Mouse (Mus musculus) gastrocnemius, postnatal 25 days (tissue): ENCODE data around the gene Blvrb. TPM values are rescaled to one million over a fixed set of nuclear protein-coding genes. Genes with fewer than 3 reads are reported as not detected.
A peak's percentile ranks its signal among the peaks of the same experiment; 100 is the strongest.
"Not testable (repeated sequence)": the region's sequence is repeated elsewhere in the genome, so short reads cannot be mapped to it uniquely, and the experiment has no call there.

Source experiments
- DNase-seq: peaks from one replicate; pipeline ENCODE4 v3.0.0; 2022
- total RNA-seq, 2 experiments: library from RNA; stranded (reverse); gene quantifications; 1 replicate in 1 of 2; 2 replicates in 1 of 2; pipeline ENCODE4 v1.2.3; 2021

The Blvrb gene
- total RNA-seq, 2 experiments from 2014 or later: 11.0 to 17.2 TPM

- DNase-seq: no peak
Measured at GRCm38 (mm10) chr7:27480927-27481626, 33.3 kb downstream of the Blvrb start.

GRCm38 (mm10) chr7:27481627-27481969 lies 33.8 kb downstream of the Blvrb start:
- DNase-seq: peak; percentile 97

GRCm38 (mm10) chr7:27483860-27484259 lies 36.1 kb downstream of the Blvrb start:
- no peak for DNase-seq

GRCm38 (mm10) chr7:27486102-27486769 lies 38.5 kb downstream of the Blvrb start:
- DNase-seq: no peak

GRCm38 (mm10) chr7:27486770-27487697 lies 39.3 kb downstream of the Blvrb start, which contains the start of gene Sertad1:
TSS of gene Sertad1 (plus strand) at chr7:27486910.
- peak; percentile 100 for DNase-seq

GRCm38 (mm10) chr7:27487740-27488268 lies 40.0 kb downstream of the Blvrb start:
- peak; percentile 56 for DNase-seq

- no peak for DNase-seq
Measured at GRCm38 (mm10) chr7:27489270-27489869, 41.6 kb downstream of the Blvrb start.

GRCm38 (mm10) chr7:27490227-27490542 lies 42.4 kb downstream of the Blvrb start:
- DNase-seq: no peak

GRCm38 (mm10) chr7:27490543-27491329 lies 43.0 kb downstream of the Blvrb start:
- peak; percentile 96 for DNase-seq

- no peak for DNase-seq
Measured at GRCm38 (mm10) chr7:27491856-27492255, 44.1 kb downstream of the Blvrb start.

GRCm38 (mm10) chr7:27493022-27493421 lies 45.2 kb downstream of the Blvrb start:
- DNase-seq: no peak

- no peak for DNase-seq
Measured at GRCm38 (mm10) chr7:27493450-27493849, 45.7 kb downstream of the Blvrb start.

GRCm38 (mm10) chr7:27494659-27495367 lies 47.0 kb downstream of the Blvrb start:
- DNase-seq: not testable (repeated sequence)

- no peak for DNase-seq
Measured at GRCm38 (mm10) chr7:27499036-27499435, 51.3 kb downstream of the Blvrb start, which contains the start of gene Prx. TSS of gene Prx (plus strand) at chr7:27499324.

- DNase-seq: peak; percentile 84
Measured at GRCm38 (mm10) chr7:27501620-27502019, 53.8 kb downstream of the Blvrb start.

- DNase-seq: no peak
Measured at GRCm38 (mm10) chr7:27506765-27507370, 59.1 kb downstream of the Blvrb start.

GRCm38 (mm10) chr7:27507711-27508647 lies 60.2 kb downstream of the Blvrb start:
- peak; percentile 96 for DNase-seq

GRCm38 (mm10) chr7:27508648-27509005 lies 60.8 kb downstream of the Blvrb start:
- DNase-seq: peak; percentile 47

GRCm38 (mm10) chr7:27510809-27511208 lies 63.0 kb downstream of the Blvrb start:
- DNase-seq: no peak
